Mouse (Mus musculus): ENCODE results near the gene Golga4. TPM values are rescaled to one million over a fixed set of nuclear protein-coding genes. Genes with fewer than 3 reads are reported as not detected.

Golga4 gene
- polyA plus RNA-seq, 1 experiment from 2014 or later: 48.5 TPM

DNA sequence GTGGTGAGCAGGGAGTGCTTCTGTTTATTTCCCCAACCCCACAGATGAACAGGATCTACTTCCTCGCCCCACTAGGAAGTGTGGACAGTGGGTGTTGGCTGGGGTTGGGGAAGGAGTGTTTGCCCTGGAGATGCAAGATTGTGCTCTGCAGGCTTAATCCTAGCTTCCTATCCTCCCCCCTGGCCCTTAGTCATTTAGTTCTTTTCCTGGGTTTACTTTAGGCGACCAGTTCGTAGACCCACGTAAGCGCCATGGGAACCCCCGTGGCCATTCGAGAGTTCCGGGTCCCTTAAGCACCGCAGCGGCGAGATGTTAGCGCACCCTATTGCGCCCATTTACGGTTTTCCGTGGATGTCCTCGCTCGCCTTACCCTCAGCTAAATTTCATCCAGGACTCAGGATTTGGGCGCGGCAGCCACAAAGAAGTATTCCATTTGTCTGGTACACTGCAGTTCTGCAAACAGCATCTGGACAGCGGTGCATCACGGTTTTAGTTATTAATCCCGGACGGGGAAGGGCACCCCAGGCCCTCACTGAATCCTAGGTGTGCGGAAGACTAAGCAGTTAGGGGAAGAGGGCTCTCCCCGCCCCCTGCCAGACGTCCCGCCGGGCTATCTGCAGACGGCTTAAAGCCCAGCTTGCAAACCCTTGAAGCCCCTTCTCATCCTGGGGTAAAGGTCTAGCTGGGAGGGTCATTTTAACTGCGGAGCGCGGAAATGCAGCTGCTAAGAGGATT lies 19.5 kb upstream of the Golga4 start:
- peaks cover 83% of the 10 kb centered on the region for H3K27me3 ChIP-seq (replicated peaks; ENCODE audit: control insufficient read depth, insufficient read depth, low read length)
- H3K4me3 ChIP-seq (ENCODE audit: low read depth, low read length): peak overlapping the region; percentile 7; the same call in 1 of the 2 replicates
- no peak overlapping the region for H3K9ac ChIP-seq (ENCODE audit: low read depth, low read length)
- H3K9me3 ChIP-seq (ENCODE audit: control insufficient read depth, low read length): no peaks in the 10 kb centered on the region
- no peak overlapping the region for H3K27ac ChIP-seq (replicated peaks; ENCODE audit: low read depth, low read length)
- peaks cover 7% of the 10 kb centered on the region; the same call in 1 of the 2 replicates for H3K4me1 ChIP-seq (ENCODE audit: control insufficient read depth, insufficient read depth, low read length)
- under 1% methylated on average over 32 of the region's 32 CpGs for WGBS
- ATAC-seq (ENCODE audit: low read depth): no peak
- DNase-seq (ENCODE audit: low spot score): no peak
- no peaks in the 10 kb centered on the region for H3K36me3 ChIP-seq (ENCODE audit: control insufficient read depth, insufficient read depth, low read length)
- H3K4me2 ChIP-seq (ENCODE audit: low read depth, low read length): 0 out of 2 replicates have a peak overlapping the region, but pooled peaks have one; percentile 5

DNA sequence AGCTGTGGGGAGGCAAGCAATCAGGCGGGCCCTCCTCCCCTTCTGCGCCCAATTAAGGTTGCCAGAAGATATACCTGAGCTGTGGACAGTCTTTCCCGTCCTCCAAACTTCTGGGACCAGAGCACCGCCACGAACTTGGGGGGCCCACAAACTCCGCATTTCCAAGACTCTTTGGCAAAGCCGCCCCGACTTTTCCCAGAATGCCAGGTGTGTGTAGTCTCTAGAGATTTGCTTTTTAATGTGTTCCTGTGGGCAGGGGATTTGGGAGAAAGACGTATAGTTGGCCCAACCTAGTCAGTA lies 19.0 kb upstream of the Golga4 start:
- Histone ChIP-seq H3K4me3 (ENCODE audit: low read depth, low read length) (peak overlapping the region; percentile 7; the same call in 1 of the 2 replicates), H3K9ac (ENCODE audit: low read depth, low read length) (no peak overlapping the region), H3K27ac (replicated peaks; ENCODE audit: low read depth, low read length) (no peak overlapping the region), H3K9me3 (ENCODE audit: control insufficient read depth, low read length) (no peaks in the 10 kb centered on the region), H3K36me3 (ENCODE audit: control insufficient read depth, insufficient read depth, low read length) (no peaks in the 10 kb centered on the region), H3K4me1 (ENCODE audit: control insufficient read depth, insufficient read depth, low read length) (peaks cover 7% of the 10 kb centered on the region; the same call in 1 of the 2 replicates), H3K27me3 (replicated peaks; ENCODE audit: control insufficient read depth, insufficient read depth, low read length) (peaks cover 78% of the 10 kb centered on the region), H3K4me2 (ENCODE audit: low read depth, low read length) (0 out of 2 replicates have a peak overlapping the region, but pooled peaks have one; percentile 5)
- ATAC-seq (ENCODE audit: low read depth) (no peak), DNase-seq (ENCODE audit: low spot score) (no peak)
- 0% methylated on average over 9 of the region's 9 CpGs for WGBS

DNA sequence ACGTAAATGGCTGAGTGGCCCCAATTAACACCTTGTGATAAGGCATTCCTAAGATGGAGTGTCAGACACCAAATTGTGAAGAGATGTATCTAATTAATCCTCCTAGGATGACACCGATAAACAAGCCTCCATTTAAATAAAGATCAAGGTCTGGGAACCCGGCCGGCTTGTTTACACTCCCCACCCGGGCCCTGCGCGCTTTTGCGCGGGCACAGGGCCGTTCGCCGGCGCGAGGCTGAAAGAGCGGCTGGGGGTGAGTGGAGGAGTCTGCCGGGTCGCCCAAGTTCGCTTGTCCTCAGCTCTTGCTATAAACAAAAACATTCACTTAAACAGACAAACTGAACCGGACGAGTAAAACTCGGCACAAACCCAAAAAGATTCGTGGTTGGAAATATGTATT lies 18.4 kb upstream of the Golga4 start:
- no peaks in the 10 kb centered on the region for H3K36me3 ChIP-seq (ENCODE audit: control insufficient read depth, insufficient read depth, low read length)
- under 1% methylated on average over 22 of the region's 22 CpGs for WGBS
- peaks cover 72% of the 10 kb centered on the region for H3K27me3 ChIP-seq (replicated peaks; ENCODE audit: control insufficient read depth, insufficient read depth, low read length)
- H3K4me1 ChIP-seq (ENCODE audit: control insufficient read depth, insufficient read depth, low read length): peaks cover 7% of the 10 kb centered on the region; the same call in 1 of the 2 replicates
- H3K9me3 ChIP-seq (ENCODE audit: control insufficient read depth, low read length): no peaks in the 10 kb centered on the region
- H3K4me3 ChIP-seq (ENCODE audit: low read depth, low read length): peak overlapping the region; percentile 34
- ATAC-seq (ENCODE audit: low read depth) (no peak), DNase-seq (ENCODE audit: low spot score) (no peak)
- H3K27ac ChIP-seq (replicated peaks; ENCODE audit: low read depth, low read length): no peak overlapping the region
- no peak overlapping the region for H3K9ac ChIP-seq (ENCODE audit: low read depth, low read length)
- H3K4me2 ChIP-seq (ENCODE audit: low read depth, low read length): peak overlapping the region; percentile 53

DNA sequence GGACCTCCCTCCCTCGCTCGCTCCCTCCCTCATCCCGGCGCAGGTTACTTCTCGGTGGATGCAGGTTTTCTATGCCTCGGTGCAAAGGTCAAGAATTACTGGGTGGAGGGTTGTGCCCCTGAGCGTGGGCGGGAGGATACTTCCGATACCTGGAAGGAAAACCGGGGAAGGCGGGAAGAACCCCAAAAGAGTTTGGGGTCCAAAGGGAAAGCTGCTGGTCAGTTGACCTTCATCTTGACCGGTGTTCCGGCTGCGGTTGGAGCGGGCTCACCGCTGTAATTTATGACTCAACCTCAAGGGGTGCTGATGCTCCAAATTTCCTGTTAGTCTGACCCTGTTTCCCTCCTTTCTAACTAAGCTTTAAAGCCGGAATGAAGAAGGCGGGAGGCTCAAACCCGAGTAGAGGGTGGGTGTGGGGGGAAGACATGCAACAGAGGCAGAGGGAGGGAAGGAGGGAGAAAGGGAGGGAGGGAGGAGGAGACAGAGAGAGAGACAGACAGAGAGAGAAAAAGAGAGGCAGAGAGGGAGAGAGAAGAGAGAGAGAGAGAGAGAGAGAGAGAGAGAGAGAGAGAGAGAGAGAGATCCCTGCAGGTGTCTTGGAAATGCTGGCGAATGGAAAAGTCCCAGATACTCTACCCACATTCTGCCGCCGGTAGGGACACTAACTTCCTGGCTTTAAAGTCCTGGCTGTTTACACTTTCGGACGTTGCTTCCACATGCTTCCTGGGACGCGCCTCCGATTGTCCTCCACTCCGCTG lies 17.8 kb upstream of the Golga4 start:
- under 1% methylated on average over 28 of the region's 28 CpGs for WGBS
- no peak overlapping the region for H3K9ac ChIP-seq (ENCODE audit: low read depth, low read length)
- ATAC-seq (ENCODE audit: low read depth): no peak
- peak overlapping the region; percentile 53 for H3K4me2 ChIP-seq (ENCODE audit: low read depth, low read length)
- H3K27ac ChIP-seq (replicated peaks; ENCODE audit: low read depth, low read length): no peak overlapping the region
- peak overlapping the region; percentile 34 for H3K4me3 ChIP-seq (ENCODE audit: low read depth, low read length)
- H3K4me1 ChIP-seq (ENCODE audit: control insufficient read depth, insufficient read depth, low read length): peaks cover 7% of the 10 kb centered on the region; the same call in 1 of the 2 replicates
- no peaks in the 10 kb centered on the region for H3K36me3 ChIP-seq (ENCODE audit: control insufficient read depth, insufficient read depth, low read length)
- DNase-seq (ENCODE audit: low spot score): no peak
- no peaks in the 10 kb centered on the region for H3K9me3 ChIP-seq (ENCODE audit: control insufficient read depth, low read length)
- peaks cover 66% of the 10 kb centered on the region for H3K27me3 ChIP-seq (replicated peaks; ENCODE audit: control insufficient read depth, insufficient read depth, low read length)

GRCm38 (mm10) chr9:118488896-118489578 lies 17.0 kb upstream of the Golga4 start:
- DNase-seq (ENCODE audit: low spot score): no peak
- Histone ChIP-seq H3K4me3 (ENCODE audit: low read depth, low read length) (peak overlapping the region; percentile 34), H3K9me3 (ENCODE audit: control insufficient read depth, low read length) (no peaks in the 10 kb centered on the region), H3K36me3 (ENCODE audit: control insufficient read depth, insufficient read depth, low read length) (no peaks in the 10 kb centered on the region), H3K9ac (ENCODE audit: low read depth, low read length) (no peak overlapping the region; the same call in 1 of the 2 replicates), H3K27me3 (replicated peaks; ENCODE audit: control insufficient read depth, insufficient read depth, low read length) (peaks cover 59% of the 10 kb centered on the region), H3K27ac (replicated peaks; ENCODE audit: low read depth, low read length) (no peak overlapping the region), H3K4me2 (ENCODE audit: low read depth, low read length) (peak overlapping the region; percentile 53), H3K4me1 (ENCODE audit: control insufficient read depth, insufficient read depth, low read length) (peaks cover 7% of the 10 kb centered on the region; the same call in 1 of the 2 replicates)
- 2% methylated on average over 20 of the region's 20 CpGs for WGBS
- ATAC-seq (ENCODE audit: low read depth): 0 out of 2 replicates have a peak, but pooled peaks have one; percentile 42

- H3K9ac ChIP-seq (ENCODE audit: low read depth, low read length): no peak overlapping the region; the same call in 1 of the 2 replicates
- ATAC-seq (ENCODE audit: low read depth) (peak; percentile 87), DNase-seq (ENCODE audit: low spot score) (peak; percentile 80)
- no peaks in the 10 kb centered on the region for H3K36me3 ChIP-seq (ENCODE audit: control insufficient read depth, insufficient read depth, low read length)
- no peaks in the 10 kb centered on the region for H3K9me3 ChIP-seq (ENCODE audit: control insufficient read depth, low read length)
- peaks cover 53% of the 10 kb centered on the region for H3K27me3 ChIP-seq (replicated peaks; ENCODE audit: control insufficient read depth, insufficient read depth, low read length)
- WGBS: 1% methylated on average over 16 of the region's 16 CpGs
- peak overlapping the region; percentile 34 for H3K4me3 ChIP-seq (ENCODE audit: low read depth, low read length)
- H3K4me1 ChIP-seq (ENCODE audit: control insufficient read depth, insufficient read depth, low read length): peaks cover 7% of the 10 kb centered on the region; the same call in 1 of the 2 replicates
- H3K4me2 ChIP-seq (ENCODE audit: low read depth, low read length): peak overlapping the region; percentile 53
- no peak overlapping the region for H3K27ac ChIP-seq (replicated peaks; ENCODE audit: low read depth, low read length)
Measured at GRCm38 (mm10) chr9:118489579-118490019, 16.5 kb upstream of the Golga4 start.

DNA sequence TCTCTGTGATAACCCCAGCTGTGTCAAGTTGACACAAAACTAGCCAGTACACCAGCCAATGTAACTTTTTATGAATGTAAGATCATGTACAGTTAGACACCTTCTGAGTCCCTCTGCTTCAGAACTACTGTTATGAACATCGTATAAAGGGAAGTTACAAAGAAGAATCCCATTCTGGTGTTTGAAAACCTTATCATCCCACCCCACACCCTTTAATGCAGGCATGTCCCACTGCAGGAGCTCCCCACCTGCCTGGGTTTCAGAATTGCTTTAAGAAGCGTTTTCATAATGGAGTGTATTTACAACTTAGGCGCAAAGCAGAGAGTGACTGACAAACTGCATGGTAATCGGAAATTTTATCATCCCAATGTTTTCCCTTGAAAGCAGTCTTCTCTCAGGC lies 14.9 kb upstream of the Golga4 start:
- Histone ChIP-seq H3K27ac (replicated peaks; ENCODE audit: low read depth, low read length) (no peak overlapping the region), H3K9me3 (ENCODE audit: control insufficient read depth, low read length) (no peaks in the 10 kb centered on the region), H3K27me3 (replicated peaks; ENCODE audit: control insufficient read depth, insufficient read depth, low read length) (peaks cover 37% of the 10 kb centered on the region), H3K9ac (ENCODE audit: low read depth, low read length) (no peak overlapping the region), H3K4me3 (ENCODE audit: low read depth, low read length) (no peak overlapping the region), H3K36me3 (ENCODE audit: control insufficient read depth, insufficient read depth, low read length) (no peaks in the 10 kb centered on the region), H3K4me2 (ENCODE audit: low read depth, low read length) (no peak overlapping the region), H3K4me1 (ENCODE audit: control insufficient read depth, insufficient read depth, low read length) (peaks cover 7% of the 10 kb centered on the region; the same call in 1 of the 2 replicates)
- DNase-seq (ENCODE audit: low spot score) (no peak), ATAC-seq (ENCODE audit: low read depth) (no peak)
- WGBS: 81% methylated on average over 4 of the region's 4 CpGs

GRCm38 (mm10) chr9:118492932-118493698 lies 13.0 kb upstream of the Golga4 start:
- Histone ChIP-seq H3K9me3 (ENCODE audit: control insufficient read depth, low read length) (no peaks in the 10 kb centered on the region), H3K4me3 (ENCODE audit: low read depth, low read length) (no peak overlapping the region), H3K27me3 (replicated peaks; ENCODE audit: control insufficient read depth, insufficient read depth, low read length) (peaks cover 18% of the 10 kb centered on the region), H3K4me1 (ENCODE audit: control insufficient read depth, insufficient read depth, low read length) (peaks cover 7% of the 10 kb centered on the region; the same call in 1 of the 2 replicates), H3K9ac (ENCODE audit: low read depth, low read length) (no peak overlapping the region), H3K36me3 (ENCODE audit: control insufficient read depth, insufficient read depth, low read length) (no peaks in the 10 kb centered on the region), H3K27ac (replicated peaks; ENCODE audit: low read depth, low read length) (no peak overlapping the region), H3K4me2 (ENCODE audit: low read depth, low read length) (no peak overlapping the region)
- DNase-seq (ENCODE audit: low spot score) (no peak), ATAC-seq (ENCODE audit: low read depth) (no peak)
- WGBS: 88% methylated on average over 8 of the region's 8 CpGs
